Mouse (Mus musculus): ENCODE results near the gene Mlip.

DNA sequence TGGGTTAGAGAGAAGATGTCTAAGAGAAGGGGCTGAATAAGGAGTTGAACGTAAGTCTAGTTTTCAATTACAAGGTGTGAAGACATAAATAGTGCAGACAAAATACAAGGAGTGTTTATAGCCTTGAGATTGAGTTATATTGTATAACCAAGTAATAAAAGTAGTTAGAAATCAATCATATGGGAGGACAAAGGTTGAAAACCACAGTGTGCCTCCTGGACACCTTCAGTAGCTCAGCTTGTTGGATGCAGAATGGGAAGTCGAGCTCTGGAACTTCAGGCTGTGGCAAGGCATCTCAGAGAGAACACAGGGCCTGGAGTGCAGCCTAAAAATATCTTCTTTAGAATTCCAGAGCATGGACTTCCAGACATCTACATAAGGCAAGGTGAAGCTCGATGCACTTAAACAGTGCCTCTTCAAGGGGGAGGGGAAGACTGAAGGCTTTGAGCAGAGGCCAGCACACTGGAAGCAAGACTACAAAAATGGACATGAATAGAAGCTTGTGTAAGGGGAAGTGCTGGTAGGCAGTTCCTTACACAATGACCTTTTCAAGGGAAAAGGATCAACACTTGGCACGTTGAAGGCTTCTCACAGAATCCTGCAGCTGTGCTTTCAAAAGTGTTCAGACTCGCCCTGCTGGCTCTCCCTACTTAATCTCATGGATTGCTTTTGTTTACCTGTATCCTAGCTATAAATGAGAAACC, 76.2 kb downstream of the Mlip start:
- no peak for TF ChIP-seq GATA1 (IDR thresholded peaks at IDR 0.05; ENCODE audit: low read length)
- no peak for TF ChIP-seq TAL1 (IDR thresholded peaks at IDR 0.05; ENCODE audit: low read length)

Measured in erythroblast, embryonic 14.5 days (primary cell).